Mouse (Mus musculus): ENCODE measurements at regions not wholly inside any gene's neighbourhood (a gene's known extent, or its start where the extent isn't known, plus 50 kb on each side); places are given as distances from the start of the nearest gene placed in this dataset.

DNA sequence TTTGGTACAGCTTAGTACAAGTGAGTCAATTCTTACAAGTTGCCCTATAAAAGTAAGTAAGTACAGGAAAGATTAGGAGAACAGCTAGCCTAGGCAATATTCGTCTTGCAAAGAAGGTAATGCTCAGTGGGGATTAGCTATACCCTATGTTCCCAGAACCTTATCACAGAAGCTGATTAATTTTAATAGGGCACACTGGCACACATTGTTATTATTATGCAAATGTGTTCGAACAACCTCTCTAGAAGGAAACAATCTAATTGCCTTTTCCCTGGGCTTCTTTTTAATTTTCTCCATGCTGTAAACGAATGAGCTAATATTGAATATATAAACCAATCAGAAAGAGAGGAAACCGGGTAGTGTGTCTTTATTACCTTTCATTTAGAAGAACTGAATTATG, 104.2 kb downstream of the Pctp start:
- 6% methylated on average over 4 of the region's 4 CpGs for WGBS
- no peaks in the 10 kb centered on the region for H3K9me3 ChIP-seq (replicated peaks; ENCODE audit: control insufficient read depth, low read length)
- no peaks in the 10 kb centered on the region for H3K27me3 ChIP-seq (replicated peaks; ENCODE audit: control insufficient read depth, insufficient read depth, low read length)
- peaks cover 11% of the 10 kb centered on the region; the same call in 1 of the 2 replicates for H3K4me1 ChIP-seq (ENCODE audit: control insufficient read depth, insufficient read depth, low read length)
- no peak overlapping the region for H3K27ac ChIP-seq (ENCODE audit: low read depth, low read length)
- no peak overlapping the region for H3K4me3 ChIP-seq (ENCODE audit: low read depth, low read length)
- no peaks in the 10 kb centered on the region for H3K36me3 ChIP-seq (ENCODE audit: control insufficient read depth, insufficient read depth, low read length)
- H3K4me2 ChIP-seq (ENCODE audit: low read length): no peak overlapping the region
- H3K9ac ChIP-seq (ENCODE audit: low read length): no peak overlapping the region
- peak; percentile 60 for ATAC-seq
- DNase-seq (ENCODE audit: low spot score): peak; percentile 80

DNA sequence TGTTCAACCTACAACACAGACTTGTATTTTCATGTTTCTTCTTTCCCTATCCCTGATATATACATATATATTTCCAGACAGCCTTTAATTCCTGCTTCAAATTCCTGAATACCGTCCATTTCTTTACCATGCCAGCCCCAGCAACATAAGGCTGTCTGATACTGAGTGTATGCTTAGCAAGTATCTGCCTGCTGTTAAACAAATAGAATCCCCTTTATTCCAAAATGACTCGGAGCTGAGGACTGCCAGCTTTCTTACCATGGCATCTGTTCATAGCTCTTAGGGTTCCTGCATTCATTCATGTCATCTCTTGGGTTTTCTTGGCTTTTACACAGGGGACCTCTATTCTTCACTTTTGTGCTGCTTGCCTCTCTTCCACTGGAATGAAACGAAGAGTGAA, 105.8 kb downstream of the Pctp start:
- ATAC-seq: peak; percentile 34; the same call in 1 of the 2 replicates
- Histone ChIP-seq H3K36me3 (ENCODE audit: control insufficient read depth, insufficient read depth, low read length) (no peaks in the 10 kb centered on the region), H3K9ac (ENCODE audit: low read length) (no peak overlapping the region), H3K4me1 (ENCODE audit: control insufficient read depth, insufficient read depth, low read length) (peaks cover 11% of the 10 kb centered on the region; the same call in 1 of the 2 replicates), H3K4me2 (ENCODE audit: low read length) (no peak overlapping the region), H3K27ac (ENCODE audit: low read depth, low read length) (no peak overlapping the region), H3K27me3 (replicated peaks; ENCODE audit: control insufficient read depth, insufficient read depth, low read length) (no peaks in the 10 kb centered on the region), H3K4me3 (ENCODE audit: low read depth, low read length) (no peak overlapping the region), H3K9me3 (replicated peaks; ENCODE audit: control insufficient read depth, low read length) (no peaks in the 10 kb centered on the region)
- peak; percentile 55 for DNase-seq (ENCODE audit: low spot score)
- 44% methylated on average over 3 of the region's 3 CpGs for WGBS

DNA sequence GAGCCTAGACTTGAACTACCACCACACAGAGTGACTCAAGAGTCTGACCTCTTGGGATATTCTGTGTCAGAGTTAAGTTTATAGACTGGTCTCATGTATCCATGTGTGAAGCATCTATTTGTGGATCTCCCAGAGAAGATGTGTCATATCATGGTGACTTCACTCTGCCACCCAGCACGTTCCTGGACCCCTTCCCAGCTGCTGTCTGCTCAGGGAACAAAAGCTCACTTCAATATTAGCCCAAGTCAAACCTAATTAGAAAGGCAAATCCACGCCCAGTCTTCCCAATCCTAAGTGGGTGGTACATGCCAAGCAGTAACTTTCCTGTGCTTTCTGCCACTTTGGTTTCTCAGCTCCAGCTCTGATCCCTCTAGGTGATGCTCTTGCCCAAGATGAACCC, 94.1 kb upstream of the Ankfn1 start:
- Histone ChIP-seq H3K9ac (ENCODE audit: low read length) (no peak overlapping the region), H3K4me3 (ENCODE audit: low read depth, low read length) (no peak overlapping the region), H3K4me2 (ENCODE audit: low read length) (no peak overlapping the region), H3K9me3 (replicated peaks; ENCODE audit: control insufficient read depth, low read length) (no peaks in the 10 kb centered on the region), H3K4me1 (ENCODE audit: control insufficient read depth, insufficient read depth, low read length) (no peaks in the 10 kb centered on the region; the same call in 1 of the 2 replicates), H3K27ac (ENCODE audit: low read depth, low read length) (no peak overlapping the region), H3K36me3 (ENCODE audit: control insufficient read depth, insufficient read depth, low read length) (no peaks in the 10 kb centered on the region), H3K27me3 (replicated peaks; ENCODE audit: control insufficient read depth, insufficient read depth, low read length) (no peaks in the 10 kb centered on the region)
- ATAC-seq (no peak), DNase-seq (ENCODE audit: low spot score) (peak; percentile 16)
- WGBS: 23% methylated on average over 2 of the region's 2 CpGs

GRCm38 (mm10) chr11:89867575-89867974, 90.1 kb upstream of the Ankfn1 start:
- Histone ChIP-seq H3K27ac (ENCODE audit: low read depth, low read length) (no peak overlapping the region), H3K36me3 (ENCODE audit: control insufficient read depth, insufficient read depth, low read length) (no peaks in the 10 kb centered on the region), H3K9me3 (replicated peaks; ENCODE audit: control insufficient read depth, low read length) (no peaks in the 10 kb centered on the region), H3K4me3 (ENCODE audit: low read depth, low read length) (no peak overlapping the region), H3K27me3 (replicated peaks; ENCODE audit: control insufficient read depth, insufficient read depth, low read length) (no peaks in the 10 kb centered on the region), H3K4me1 (ENCODE audit: control insufficient read depth, insufficient read depth, low read length) (no peaks in the 10 kb centered on the region; the same call in 1 of the 2 replicates), H3K9ac (ENCODE audit: low read length) (no peak overlapping the region), H3K4me2 (ENCODE audit: low read length) (no peak overlapping the region)
- WGBS: 22% methylated on average over 2 of the region's 2 CpGs
- DNase-seq (ENCODE audit: low spot score): peak; percentile 25
- no peak for ATAC-seq

GRCm38 (mm10) chr11:89856184-89856769, 78.8 kb upstream of the Ankfn1 start:
- no peak overlapping the region for H3K4me2 ChIP-seq (ENCODE audit: low read length)
- H3K9me3 ChIP-seq (replicated peaks; ENCODE audit: control insufficient read depth, low read length): no peaks in the 10 kb centered on the region
- H3K27me3 ChIP-seq (replicated peaks; ENCODE audit: control insufficient read depth, insufficient read depth, low read length): no peaks in the 10 kb centered on the region
- DNase-seq (ENCODE audit: low spot score): no peak
- no peaks in the 10 kb centered on the region for H3K4me1 ChIP-seq (ENCODE audit: control insufficient read depth, insufficient read depth, low read length)
- H3K36me3 ChIP-seq (ENCODE audit: control insufficient read depth, insufficient read depth, low read length): no peaks in the 10 kb centered on the region
- H3K27ac ChIP-seq (ENCODE audit: low read depth, low read length): no peak overlapping the region
- no peak overlapping the region for H3K4me3 ChIP-seq (ENCODE audit: low read depth, low read length)
- no peak for ATAC-seq
- H3K9ac ChIP-seq (ENCODE audit: low read length): no peak overlapping the region
- 89% methylated on average over 9 of the region's 9 CpGs for WGBS

DNA sequence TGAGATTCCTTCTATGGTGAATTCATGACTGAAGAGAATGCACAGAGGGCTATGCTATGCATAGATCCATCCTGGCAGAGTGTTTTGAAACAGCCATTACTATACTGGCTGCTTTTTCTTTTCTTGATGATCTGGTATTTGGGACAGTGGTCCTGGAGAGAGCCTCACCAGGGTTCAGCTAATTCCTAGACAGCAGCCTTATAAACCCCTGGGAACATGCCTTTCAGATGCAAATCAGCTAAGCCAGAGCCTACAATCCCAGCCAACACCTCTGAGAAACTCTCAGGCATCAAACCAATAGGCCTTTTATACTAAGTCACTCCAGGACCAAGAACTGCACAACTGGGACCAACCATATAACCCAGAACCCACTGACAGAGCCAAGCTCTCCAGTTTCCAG, 64.4 kb upstream of the Ankfn1 start:
- H3K27me3 ChIP-seq (replicated peaks; ENCODE audit: control insufficient read depth, insufficient read depth, low read length): no peaks in the 10 kb centered on the region
- H3K36me3 ChIP-seq (ENCODE audit: control insufficient read depth, insufficient read depth, low read length): no peaks in the 10 kb centered on the region
- H3K4me2 ChIP-seq (ENCODE audit: low read length): no peak overlapping the region
- H3K4me1 ChIP-seq (ENCODE audit: control insufficient read depth, insufficient read depth, low read length): peaks cover 5% of the 10 kb centered on the region; the same call in 1 of the 2 replicates
- H3K4me3 ChIP-seq (ENCODE audit: low read depth, low read length): no peak overlapping the region
- H3K27ac ChIP-seq (ENCODE audit: low read depth, low read length): no peak overlapping the region
- no peak overlapping the region for H3K9ac ChIP-seq (ENCODE audit: low read length)
- DNase-seq (ENCODE audit: low spot score) (peak; percentile 19), ATAC-seq (no peak)
- no peaks in the 10 kb centered on the region for H3K9me3 ChIP-seq (replicated peaks; ENCODE audit: control insufficient read depth, low read length)

DNA sequence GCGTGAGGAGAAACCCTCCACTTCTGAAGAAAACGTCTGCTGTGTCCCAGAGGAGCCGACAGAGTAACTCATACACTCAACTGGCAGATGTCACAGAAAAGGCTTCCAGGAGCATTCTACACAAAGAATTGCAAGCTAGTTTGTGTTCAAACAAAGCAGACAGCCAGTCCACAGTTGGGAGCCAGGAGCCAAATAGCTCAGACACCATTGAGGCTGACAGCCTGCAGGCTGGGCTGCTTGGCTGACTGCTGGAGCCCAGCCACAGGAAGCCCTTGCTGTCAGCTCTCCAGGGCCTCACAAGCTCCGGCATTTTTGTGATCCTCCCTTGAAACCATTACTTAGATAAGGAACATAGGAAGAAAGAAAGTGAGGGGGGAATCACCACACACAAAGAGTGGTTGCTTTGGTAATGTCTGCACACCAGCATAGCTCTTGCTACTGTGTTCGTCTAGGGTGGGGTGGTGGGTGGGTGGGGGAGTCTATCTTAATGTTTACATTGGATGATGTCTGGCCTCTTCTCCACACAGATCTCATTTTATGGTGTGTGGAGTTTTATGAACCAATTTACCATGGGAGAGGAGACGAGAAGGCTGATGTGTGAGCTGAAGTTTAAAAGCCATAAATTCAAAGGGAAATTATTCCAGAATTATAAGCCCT, 62.3 kb upstream of the Ankfn1 start:
- peak; percentile 84 for DNase-seq (ENCODE audit: low spot score)
- H3K4me1 ChIP-seq (ENCODE audit: control insufficient read depth, insufficient read depth, low read length): peaks cover 5% of the 10 kb centered on the region; the same call in 1 of the 2 replicates
- no peak overlapping the region for H3K9ac ChIP-seq (ENCODE audit: low read length)
- no peaks in the 10 kb centered on the region for H3K9me3 ChIP-seq (replicated peaks; ENCODE audit: control insufficient read depth, low read length)
- H3K27me3 ChIP-seq (replicated peaks; ENCODE audit: control insufficient read depth, insufficient read depth, low read length): no peaks in the 10 kb centered on the region
- WGBS: 20% methylated on average over 6 of the region's 6 CpGs
- no peak overlapping the region for H3K4me3 ChIP-seq (ENCODE audit: low read depth, low read length)
- no peak overlapping the region for H3K27ac ChIP-seq (ENCODE audit: low read depth, low read length)
- H3K36me3 ChIP-seq (ENCODE audit: control insufficient read depth, insufficient read depth, low read length): no peaks in the 10 kb centered on the region
- H3K4me2 ChIP-seq (ENCODE audit: low read length): no peak overlapping the region
- peak; percentile 75 for ATAC-seq

DNA sequence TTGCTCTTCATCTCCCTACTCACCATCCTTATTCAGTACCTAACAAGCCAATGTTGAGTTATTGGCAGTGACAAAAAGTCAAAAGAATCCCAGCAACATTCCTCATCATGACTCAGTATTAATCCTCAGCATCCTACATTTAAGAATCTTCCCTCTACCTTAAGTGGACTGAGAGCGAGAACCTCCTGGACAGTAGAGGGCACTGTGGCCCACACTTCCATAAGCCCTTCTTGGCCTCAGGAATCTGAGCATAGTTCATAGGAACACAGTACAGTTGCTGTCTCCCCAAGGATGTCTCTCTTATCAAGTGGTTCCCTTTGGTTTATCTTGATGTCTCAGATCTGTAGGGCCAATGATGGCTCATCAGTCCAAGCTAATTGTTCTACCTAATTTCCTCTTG, 60.5 kb upstream of the Ankfn1 start:
- WGBS: 100% methylated on average over 1 of the region's 1 CpGs
- Histone ChIP-seq H3K4me2 (ENCODE audit: low read length) (no peak overlapping the region), H3K4me1 (ENCODE audit: control insufficient read depth, insufficient read depth, low read length) (peaks cover 5% of the 10 kb centered on the region; the same call in 1 of the 2 replicates), H3K27me3 (replicated peaks; ENCODE audit: control insufficient read depth, insufficient read depth, low read length) (no peaks in the 10 kb centered on the region), H3K27ac (ENCODE audit: low read depth, low read length) (no peak overlapping the region), H3K36me3 (ENCODE audit: control insufficient read depth, insufficient read depth, low read length) (no peaks in the 10 kb centered on the region), H3K4me3 (ENCODE audit: low read depth, low read length) (no peak overlapping the region), H3K9ac (ENCODE audit: low read length) (no peak overlapping the region), H3K9me3 (replicated peaks; ENCODE audit: control insufficient read depth, low read length) (no peaks in the 10 kb centered on the region)
- DNase-seq (ENCODE audit: low spot score) (no peak), ATAC-seq (no peak)

DNA sequence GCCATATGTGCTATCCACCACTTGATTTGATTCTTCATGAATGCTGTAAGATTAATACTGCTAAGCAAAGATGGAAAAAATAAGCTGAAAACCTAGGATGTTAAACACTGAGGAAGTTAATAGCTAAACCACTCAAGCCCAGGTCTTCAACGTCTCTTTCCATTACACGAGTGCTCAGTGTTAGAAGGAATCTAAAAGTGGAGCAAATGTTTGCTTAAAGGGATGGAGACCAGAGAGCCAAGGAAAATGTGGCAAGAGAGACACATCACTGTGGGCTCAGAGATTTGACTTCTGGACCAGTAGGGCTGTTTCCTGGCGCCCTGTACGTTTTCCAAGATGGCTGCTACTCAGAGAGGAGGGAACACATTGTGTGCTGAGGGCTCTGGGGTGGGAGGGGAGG, 59.4 kb upstream of the Ankfn1 start:
- no peak overlapping the region for H3K4me3 ChIP-seq (ENCODE audit: low read depth, low read length)
- H3K27ac ChIP-seq (ENCODE audit: low read depth, low read length): no peak overlapping the region
- no peaks in the 10 kb centered on the region for H3K9me3 ChIP-seq (replicated peaks; ENCODE audit: control insufficient read depth, low read length)
- H3K27me3 ChIP-seq (replicated peaks; ENCODE audit: control insufficient read depth, insufficient read depth, low read length): no peaks in the 10 kb centered on the region
- H3K36me3 ChIP-seq (ENCODE audit: control insufficient read depth, insufficient read depth, low read length): no peaks in the 10 kb centered on the region
- no peak overlapping the region for H3K4me2 ChIP-seq (ENCODE audit: low read length)
- DNase-seq (ENCODE audit: low spot score) (no peak), ATAC-seq (no peak)
- H3K9ac ChIP-seq (ENCODE audit: low read length): no peak overlapping the region
- peaks cover 5% of the 10 kb centered on the region; the same call in 1 of the 2 replicates for H3K4me1 ChIP-seq (ENCODE audit: control insufficient read depth, insufficient read depth, low read length)
- WGBS: 93% methylated on average over 4 of the region's 4 CpGs

Data from forebrain, embryonic 14.5 days (tissue).